ENCODE assay signal across 8 mouse cellular contexts in the genomic region with DNA sequence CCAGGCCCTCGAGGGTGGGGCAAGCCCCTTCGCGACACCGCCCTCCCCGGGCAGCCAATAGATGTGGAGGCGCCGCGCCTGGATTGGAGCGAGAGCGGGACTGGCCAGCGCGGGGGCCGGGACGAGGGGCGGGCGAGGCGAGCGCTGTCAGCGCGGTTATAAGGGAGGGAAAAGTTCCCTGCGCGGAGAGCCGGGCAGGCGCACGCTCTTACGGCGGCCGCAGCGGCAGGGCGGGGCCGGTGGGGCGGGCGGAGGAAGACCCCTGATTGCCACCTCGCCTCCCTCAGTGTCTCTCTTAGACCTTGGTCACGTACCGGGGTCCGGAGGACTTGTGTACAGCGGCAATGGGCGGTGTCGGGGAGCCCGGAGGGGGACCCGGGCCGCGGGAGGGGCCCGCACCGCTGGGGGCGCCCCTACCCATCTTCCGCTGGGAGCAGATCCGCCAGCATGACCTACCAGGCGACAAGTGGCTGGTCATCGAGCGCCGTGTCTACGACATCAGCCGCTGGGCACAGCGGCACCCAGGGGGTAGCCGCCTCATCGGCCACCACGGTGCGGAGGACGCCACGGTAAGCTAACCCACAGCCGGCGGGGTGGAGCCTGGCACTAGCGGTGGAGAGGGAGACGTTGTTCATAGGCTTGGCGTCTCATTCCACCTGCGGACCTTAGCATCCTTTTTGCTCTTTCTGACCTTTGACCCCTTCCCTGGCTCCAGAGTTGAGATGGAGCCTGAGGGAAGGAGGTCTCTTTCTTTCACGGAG. TPM values are rescaled to one million over a fixed set of nuclear protein-coding genes. Genes with fewer than 3 reads are reported as not detected.
DNase-seq lines count a peak whose midpoint lies in the region; ATAC-seq lines count a peak whose summit lies in the region.

TSS of gene Fads3 (plus strand) at position 182 of the 761 bp plus-strand sequence.

- ATAC-seq in heart, embryonic 11.5 days (replicated peaks; ENCODE audit: insufficient number of reproducible peaks, low FRiP score, low TSS enrichment): peak; percentile 91
- peak; percentile 92 for ATAC-seq in kidney, embryonic 15.5 days (replicated peaks; ENCODE audit: low FRiP score)
- ATAC-seq in liver, embryonic 11.5 days (replicated peaks; ENCODE audit: low FRiP score): peak; percentile 84
- 0 out of 2 replicates have a peak, but pooled peaks have one; percentile 31 for ATAC-seq in monocyte, adult 5-6 weeks (replicated peaks; ENCODE audit: insufficient number of reproducible peaks, low FRiP score, low TSS enrichment, poor library complexity, severe bottlenecking)

- peak within 1 kb of the TSS; percentile 75 for H3K4me3 ChIP-seq in erythroblast, embryonic 14.5 days (replicated peaks)
- peak within 1 kb of the TSS; percentile 76 for H3K4me3 ChIP-seq in heart, embryonic 11.5 days (ENCODE audit: low read depth, low read length)
- peak within 1 kb of the TSS; percentile 59 for H3K4me3 ChIP-seq in kidney, embryonic 15.5 days (replicated peaks)
- peak within 1 kb of the TSS; percentile 66 for H3K4me3 ChIP-seq in liver, embryonic 11.5 days (ENCODE audit: low read depth, low read length)

- H3K4me1 ChIP-seq in erythroblast, embryonic 14.5 days (ENCODE audit: control insufficient read depth): peaks cover 80% of the 10 kb centered on the region
- H3K4me1 ChIP-seq in heart, embryonic 11.5 days (ENCODE audit: control insufficient read depth, insufficient read depth, low read length): peaks cover 43% of the 10 kb centered on the region
- H3K4me1 ChIP-seq in kidney, embryonic 15.5 days: peaks cover 57% of the 10 kb centered on the region
- peaks cover 30% of the 10 kb centered on the region for H3K4me1 ChIP-seq in liver, embryonic 11.5 days (replicated peaks; ENCODE audit: control insufficient read depth, insufficient read depth, low read length)

- H3K36me3 ChIP-seq in erythroblast, embryonic 14.5 days (ENCODE audit: control insufficient read depth): peaks cover 91% of the 10 kb centered on the region
- no peaks in the 10 kb centered on the region for H3K36me3 ChIP-seq in heart, embryonic 11.5 days (ENCODE audit: control insufficient read depth, insufficient read depth, low read length)
- no peaks in the 10 kb centered on the region for H3K36me3 ChIP-seq in kidney, embryonic 15.5 days
- no peaks in the 10 kb centered on the region for H3K36me3 ChIP-seq in liver, embryonic 11.5 days (ENCODE audit: control insufficient read depth, insufficient read depth, low read length)

- H3K27me3 ChIP-seq in erythroblast, embryonic 14.5 days (ENCODE audit: control insufficient read depth): no peaks in the 10 kb centered on the region
- no peaks in the 10 kb centered on the region for H3K27me3 ChIP-seq in heart, embryonic 11.5 days (ENCODE audit: control insufficient read depth, insufficient read depth, low read length)
- H3K27me3 ChIP-seq in kidney, embryonic 15.5 days: no peaks in the 10 kb centered on the region
- H3K27me3 ChIP-seq in liver, embryonic 11.5 days (replicated peaks; ENCODE audit: control insufficient read depth, insufficient read depth, low read length): no peaks in the 10 kb centered on the region; the same call in 1 of the 2 replicates

- no peaks in the 10 kb centered on the region for H3K9me3 ChIP-seq in erythroblast, embryonic 14.5 days (ENCODE audit: control insufficient read depth, low read length)
- H3K9me3 ChIP-seq in heart, embryonic 11.5 days (replicated peaks; ENCODE audit: control insufficient read depth, low read length): no peaks in the 10 kb centered on the region
- H3K9me3 ChIP-seq in kidney, embryonic 15.5 days (replicated peaks): no peaks in the 10 kb centered on the region
- no peaks in the 10 kb centered on the region for H3K9me3 ChIP-seq in liver, embryonic 11.5 days (ENCODE audit: control insufficient read depth, low read length)

- DNase-seq in 3134 (ENCODE audit: extremely low read depth, insufficient read length, low spot score): peak; percentile 84
- DNase-seq in adrenal gland, postnatal 4 days (ENCODE audit: low spot score in 2 of 2): no peak
- peak; percentile 80 for DNase-seq in liver, embryonic 11.5 days (ENCODE audit: low spot score)
- DNase-seq in spleen, postnatal 36 days (ENCODE audit: low spot score in 2 of 2): peak; percentile 62 to 66

- peak within 1 kb of the TSS; percentile 79 for H3K9ac ChIP-seq in heart, embryonic 11.5 days (ENCODE audit: low read depth, low read length)
- peak within 1 kb of the TSS; percentile 44 for H3K9ac ChIP-seq in kidney, embryonic 15.5 days
- peak within 1 kb of the TSS; percentile 67 for H3K9ac ChIP-seq in liver, embryonic 11.5 days (ENCODE audit: low read depth, low read length)

- peak within 1 kb of the TSS; percentile 95 for H3K4me2 ChIP-seq in heart, embryonic 11.5 days
- peak within 1 kb of the TSS; percentile 94 for H3K4me2 ChIP-seq in kidney, embryonic 15.5 days
- peak within 1 kb of the TSS; percentile 99 for H3K4me2 ChIP-seq in liver, embryonic 11.5 days

- H3K27ac ChIP-seq in heart, embryonic 11.5 days (ENCODE audit: low read depth, low read length): peak within 1 kb of the TSS; percentile 78
- H3K27ac ChIP-seq in kidney, embryonic 15.5 days: peak within 1 kb of the TSS; percentile 38
- H3K27ac ChIP-seq in liver, embryonic 11.5 days (ENCODE audit: low read depth, low read length): 0 out of 2 replicates have a peak within 1 kb of the TSS, but pooled peaks have one; percentile 22

- WGBS in heart, embryonic 11.5 days (ENCODE audit: insufficient replicate concordance): under 1% methylated on average over 58 of the region's 69 CpGs
- WGBS in kidney, embryonic 15.5 days: under 1% methylated on average over 66 of the region's 69 CpGs
- WGBS in liver, embryonic 11.5 days: under 1% methylated on average over 68 of the region's 69 CpGs

RNA-seq across cellular contexts. Expression of gene Fads3, which starts in this region (rescaled TPM):
- 10 to 100 TPM; 12.2 to 19.3 TPM for total RNA-seq in adrenal gland, postnatal 4 days (2021)
- 11.1 and 13.7 TPM in 2 replicates for polyA plus RNA-seq in erythroblast, embryonic 14.5 days (2012)
- 15.8 and 17.9 TPM in 2 replicates for polyA plus RNA-seq in heart, embryonic 11.5 days (2014; fragmentation: Nextera tagmentation; extraction: Ambion mirVana)
- polyA plus RNA-seq in kidney, embryonic 15.5 days (2015; fragmentation: Nextera tagmentation; extraction: Ambion mirVana): 21.5 and 22.3 TPM in 2 replicates
- 7.2 and 7.3 TPM in 2 replicates for polyA plus RNA-seq in liver, embryonic 11.5 days (2014; fragmentation: Nextera tagmentation; extraction: Ambion mirVana)
- total RNA-seq in monocyte, adult 5-6 weeks (2017): 1.1 TPM in 1 of 3 replicates, not detected in the others

Comparison
In these comparisons a context has a peak if more than half of its experiments do, and no peak if none do; other contexts are left out.
1. DNase-seq: peak in 3134 (single experiment), liver, embryonic 11.5 days (single experiment) and spleen, postnatal 36 days (2 of 2); none in adrenal gland, postnatal 4 days (0 of 2).
2. ATAC-seq: peak in every context shown above with its lines; median percentile 92 in kidney, embryonic 15.5 days; 91 in heart, embryonic 11.5 days; 84 in liver, embryonic 11.5 days; 31 in monocyte, adult 5-6 weeks.
3. H3K27ac ChIP-seq: peak in every context shown above with its lines; median percentile 78 in heart, embryonic 11.5 days; 38 in kidney, embryonic 15.5 days; 22 in liver, embryonic 11.5 days.
4. Peak in every context shown above with its lines, with median percentiles within 50 percentile points of each other: H3K4me3 ChIP-seq, H3K4me2 ChIP-seq and H3K9ac ChIP-seq.